Mouse (Mus musculus) embryo, embryonic 10 days (tissue): ENCODE measurements around the gene Eif4a2.
"Not testable (repeated sequence)": the region's sequence is repeated elsewhere in the genome, so short reads cannot be mapped to it uniquely, and the experiment has no call there.

ENCODE experiments used
- DNase-seq: peaks from one replicate; pipeline ENCODE4 v3.0.0-alpha.2; 2015; ENCODE audit warnings: low spot score

Eif4a2 gene

DNA sequence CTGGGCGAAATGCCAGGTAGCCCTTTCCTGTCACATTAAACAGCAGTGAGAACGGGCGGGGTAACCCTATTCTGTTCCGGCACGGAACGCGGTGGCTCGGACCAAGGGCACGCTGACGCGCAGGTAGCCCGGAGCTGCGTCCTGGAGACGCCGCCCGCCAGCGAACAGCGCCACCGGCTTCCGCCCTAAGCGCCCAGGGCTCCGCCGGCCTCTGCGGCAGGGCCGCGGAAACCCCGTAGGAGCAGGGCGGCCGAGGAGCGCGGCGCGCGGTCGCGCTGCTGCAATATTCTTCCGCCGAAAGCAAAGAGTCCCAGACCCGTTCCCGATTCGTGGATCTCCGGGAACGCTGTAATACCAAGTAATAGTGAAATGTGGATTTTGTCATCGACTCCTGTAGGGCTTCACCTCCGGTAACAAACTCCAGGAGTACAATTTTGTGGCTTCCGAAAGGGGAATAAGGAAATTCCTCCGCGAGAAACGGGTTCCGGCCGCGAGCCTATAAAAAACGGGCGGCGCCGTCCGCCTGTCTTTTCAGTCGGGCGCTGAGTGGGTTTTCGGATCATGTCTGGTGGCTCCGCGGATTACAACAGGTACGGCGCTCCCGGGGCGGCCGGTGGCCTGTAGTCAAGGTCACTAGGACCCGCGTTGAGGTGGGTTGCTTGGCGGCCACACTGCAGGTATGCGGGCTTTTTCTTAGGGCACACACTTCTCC is at the start of gene Eif4a2:
TSS of gene Eif4a2 (plus strand) at position 214 of the 712 bp plus-strand sequence.
- peak; percentile 93 for DNase-seq

- DNase-seq, result not testable (repeated sequence)
These were observed 49.4 kb upstream of the Eif4a2 start, which contains the start of gene Kng1 for GRCm38 (mm10) chr16:23057668-23058447. TSS of gene Kng1 (plus strand) at chr16:23057865.

- DNase-seq, result not testable (repeated sequence)
These were observed 47.6 kb upstream of the Eif4a2 start for GRCm38 (mm10) chr16:23059630-23060029.

DNA sequence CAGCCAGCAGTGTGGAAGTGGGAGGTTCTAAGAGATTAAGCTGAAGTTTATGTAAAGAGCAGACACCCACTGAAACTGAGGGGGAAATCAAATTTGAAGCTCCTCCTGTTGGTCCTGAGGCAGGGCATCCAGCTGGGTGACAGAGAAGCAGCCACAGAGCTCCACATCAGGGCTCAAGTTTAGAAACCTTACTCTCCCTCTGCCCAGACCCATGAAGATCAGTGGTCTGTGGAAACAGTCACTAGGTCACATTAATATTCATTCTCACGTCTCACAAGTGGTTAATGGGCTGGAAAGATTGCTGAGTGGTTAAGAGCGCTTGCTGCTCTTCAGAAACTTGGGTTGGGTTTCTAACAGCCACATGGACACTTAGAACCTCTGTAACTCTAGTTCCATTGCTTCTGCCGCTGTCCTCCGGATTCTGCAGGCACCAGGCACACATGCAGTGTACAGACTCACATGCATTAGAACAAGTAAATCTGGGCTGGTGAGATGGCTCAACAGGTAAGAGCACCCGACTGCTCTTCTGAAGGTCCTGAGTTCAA is 46.4 kb upstream of the Eif4a2 start:
- DNase-seq, result not testable (repeated sequence)

DNA sequence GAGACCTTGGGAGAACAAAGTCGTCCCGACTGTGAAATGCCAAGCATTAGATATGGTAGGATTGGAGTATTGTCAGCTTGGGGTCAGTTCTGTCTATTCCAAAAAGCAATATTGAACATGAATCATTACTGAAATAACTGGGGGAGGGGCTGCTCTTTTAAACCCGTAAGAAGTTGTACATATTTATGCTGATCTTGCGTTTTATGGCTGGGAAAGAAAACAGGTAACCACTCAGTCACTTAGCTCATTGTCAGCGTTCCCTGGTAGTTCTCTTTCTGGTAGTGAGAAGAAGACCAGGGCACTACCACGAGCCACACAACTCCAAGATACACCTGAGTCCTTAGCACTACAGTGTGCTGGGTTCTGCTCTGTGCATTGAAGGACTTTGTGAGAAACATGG is 29.7 kb upstream of the Eif4a2 start:
- DNase-seq, result not testable (repeated sequence)

DNA sequence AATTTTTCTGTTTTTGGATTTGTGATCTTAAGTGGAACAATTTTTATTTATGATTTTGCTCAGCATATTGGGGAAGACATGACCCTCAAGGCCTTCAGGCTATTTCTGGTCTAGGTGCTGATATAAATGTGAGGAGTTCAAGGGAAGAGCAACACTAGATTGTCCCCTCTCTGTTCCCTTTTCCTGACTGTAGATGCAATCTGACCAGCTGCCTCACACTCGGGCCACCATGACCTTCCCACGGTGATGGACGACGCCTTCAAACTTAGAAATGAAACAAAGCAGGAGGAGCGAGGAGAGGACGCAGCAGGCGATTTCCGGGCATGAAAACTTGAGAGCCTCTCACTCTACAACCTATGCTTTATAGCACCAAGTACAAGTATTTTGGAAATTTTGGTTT is 20.1 kb upstream of the Eif4a2 start:
- not testable (repeated sequence) for DNase-seq

GRCm38 (mm10) chr16:23087712-23088111 is 19.5 kb upstream of the Eif4a2 start:
- peak; percentile 41 for DNase-seq

- DNase-seq, result not testable (repeated sequence)
These were observed 18.8 kb upstream of the Eif4a2 start for GRCm38 (mm10) chr16:23088491-23088890.

- not testable (repeated sequence) for DNase-seq
These were observed 15.9 kb upstream of the Eif4a2 start for GRCm38 (mm10) chr16:23091345-23091744.

DNA sequence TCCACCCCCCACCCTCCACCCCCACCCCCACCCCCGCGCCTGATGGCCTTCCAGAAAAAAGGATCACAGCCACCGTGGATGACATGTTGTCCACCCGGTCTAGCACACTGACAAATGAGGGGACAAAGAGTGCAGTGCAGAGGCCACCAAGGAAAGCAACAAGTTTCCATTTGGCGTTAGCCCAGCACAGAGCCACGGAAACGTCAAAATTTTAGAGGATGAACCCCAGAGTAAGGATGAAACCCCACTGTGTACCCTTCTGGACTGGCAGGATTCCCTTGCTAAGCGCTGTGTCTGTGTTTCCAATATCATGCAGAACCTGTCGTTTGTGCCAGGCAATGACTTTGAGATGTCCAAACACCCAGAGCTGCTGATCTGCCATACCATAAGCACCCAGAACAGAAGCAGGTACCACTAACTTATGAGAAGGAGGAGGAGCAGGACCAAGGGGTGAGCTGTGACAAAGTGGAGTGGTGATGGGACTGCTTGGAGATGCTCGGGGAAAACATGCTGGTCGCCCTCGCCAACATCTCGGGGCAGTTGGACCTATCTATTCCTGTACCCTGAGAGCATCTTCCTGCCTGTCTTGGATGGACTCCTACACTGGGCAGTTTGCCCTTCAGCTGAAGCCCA is 13.8 kb upstream of the Eif4a2 start:
- DNase-seq, result no peak

DNA sequence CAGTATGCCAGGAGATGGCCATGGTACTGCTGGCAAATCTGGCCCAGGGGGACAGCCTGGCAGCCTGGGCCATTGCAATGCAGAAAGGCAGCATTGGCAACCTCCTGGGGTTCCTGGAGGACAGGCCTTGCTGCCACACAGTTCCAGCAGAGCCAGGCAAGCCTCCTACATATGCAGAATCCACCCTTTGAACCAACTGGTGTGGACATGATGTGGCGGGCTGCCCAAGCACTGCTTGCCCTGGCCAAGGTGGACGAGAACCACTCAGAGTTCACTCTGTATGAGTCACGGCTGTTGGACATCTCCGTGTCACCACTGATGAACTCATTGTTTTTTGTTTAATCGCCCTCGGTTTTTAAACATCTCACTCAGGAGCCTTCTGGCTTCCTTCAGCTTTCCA is 13.1 kb upstream of the Eif4a2 start:
- no peak for DNase-seq

GRCm38 (mm10) chr16:23095581-23095980 is 11.7 kb upstream of the Eif4a2 start:
- not testable (repeated sequence) for DNase-seq

DNA sequence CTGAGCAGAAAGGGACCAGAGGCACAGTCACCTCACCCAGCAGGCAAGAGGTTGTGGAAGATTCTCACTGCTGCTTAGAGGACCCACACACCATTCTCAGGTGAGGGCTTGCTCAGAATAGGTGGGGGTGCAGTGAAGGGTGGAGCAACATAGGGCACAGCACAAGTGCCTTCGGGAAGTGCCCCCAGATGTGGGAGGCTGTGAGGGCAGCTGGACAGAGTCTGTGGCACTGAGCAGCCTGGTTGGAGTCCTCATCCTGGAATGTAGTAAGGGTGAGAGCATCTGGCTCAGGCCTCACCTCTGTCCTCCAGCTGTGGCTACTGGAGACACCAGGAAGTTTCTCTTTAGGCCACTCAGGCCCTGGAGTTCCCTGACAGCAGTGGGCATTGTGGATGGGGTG is 10.4 kb upstream of the Eif4a2 start:
- not testable (repeated sequence) for DNase-seq

GRCm38 (mm10) chr16:23097290-23098104 is 9.7 kb upstream of the Eif4a2 start:
- DNase-seq, result not testable (repeated sequence)

DNA sequence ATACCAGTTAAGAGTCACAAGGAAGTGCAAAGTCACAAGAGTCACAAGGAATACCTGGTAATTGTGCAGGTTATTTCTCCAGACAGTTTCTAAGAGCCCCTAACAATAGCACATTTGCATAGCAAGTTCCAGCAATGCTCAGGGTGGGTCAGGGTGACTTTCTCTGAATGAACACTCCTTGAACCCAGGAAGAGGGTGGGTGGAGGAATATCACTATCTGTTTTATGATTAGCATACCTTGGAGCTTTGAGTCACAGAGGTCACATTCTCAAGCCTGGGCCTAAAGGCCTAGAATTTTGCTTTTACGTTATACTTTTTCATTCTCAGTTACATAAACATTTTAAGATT is 9.2 kb upstream of the Eif4a2 start:
- not testable (repeated sequence) for DNase-seq

DNA sequence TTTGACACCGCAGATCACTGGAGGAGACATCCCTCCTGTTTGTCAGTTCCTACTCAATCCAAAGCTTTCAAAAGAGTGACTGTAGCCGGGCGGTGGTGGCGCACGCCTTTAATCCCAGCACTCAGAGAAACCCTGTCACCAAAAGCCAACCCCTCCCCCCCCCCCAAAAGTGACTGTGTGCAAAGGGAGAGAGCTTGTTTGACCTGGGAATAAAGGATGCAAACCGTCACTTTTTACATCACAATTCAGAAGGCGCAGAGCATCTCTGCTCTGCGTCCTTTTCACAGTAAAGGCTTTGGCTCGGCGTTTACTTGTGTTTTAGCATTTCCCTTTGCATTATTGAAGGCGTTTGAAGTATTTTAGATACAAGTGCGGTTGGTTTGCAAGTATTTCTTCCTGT is 7.6 kb upstream of the Eif4a2 start:
- DNase-seq, result no peak

DNA sequence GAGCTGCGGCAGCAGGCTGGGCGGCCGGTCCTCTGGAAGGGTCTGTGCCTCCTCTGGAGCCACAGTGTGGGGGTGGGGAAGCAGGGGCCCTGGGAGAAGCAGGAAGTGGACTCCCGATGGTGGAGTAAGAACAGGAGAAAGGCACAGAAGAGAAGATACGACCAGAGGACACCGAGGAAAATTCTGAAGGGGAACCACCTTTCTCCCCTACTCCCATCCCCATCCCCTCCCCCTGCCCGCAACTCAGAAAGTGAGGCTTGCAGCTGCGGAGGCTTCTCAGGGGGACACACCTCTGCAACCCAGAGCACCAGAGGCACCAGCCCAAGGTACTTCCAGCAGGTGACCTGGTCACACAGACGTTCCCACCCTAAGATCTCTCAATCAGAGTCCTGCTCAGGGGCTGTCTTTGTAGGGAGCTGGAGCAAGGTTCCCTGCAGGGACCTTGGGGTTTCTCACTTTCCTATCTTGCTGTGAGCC is 7.1 kb upstream of the Eif4a2 start:
- DNase-seq, result peak; percentile 52

DNA sequence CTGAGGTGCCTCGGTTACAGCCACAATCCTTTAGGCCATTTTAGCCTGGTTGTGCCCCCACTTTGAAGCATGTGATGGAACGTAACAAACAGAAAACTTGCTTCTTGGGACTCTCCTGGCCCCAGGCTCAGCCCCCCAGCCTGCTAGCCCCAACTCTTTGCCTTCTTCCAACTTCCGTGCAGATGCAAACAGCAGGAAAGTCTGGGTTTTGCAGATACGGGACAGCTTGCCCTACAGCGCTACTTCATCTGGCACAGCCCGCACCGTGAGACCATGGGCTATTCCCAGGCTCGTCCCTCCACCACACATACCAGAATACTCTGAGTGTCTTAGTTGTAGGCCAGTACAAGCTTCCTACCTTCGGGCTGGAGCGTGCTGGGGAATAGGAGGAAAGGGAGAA is 6.6 kb upstream of the Eif4a2 start:
- DNase-seq, result peak; percentile 47

DNA sequence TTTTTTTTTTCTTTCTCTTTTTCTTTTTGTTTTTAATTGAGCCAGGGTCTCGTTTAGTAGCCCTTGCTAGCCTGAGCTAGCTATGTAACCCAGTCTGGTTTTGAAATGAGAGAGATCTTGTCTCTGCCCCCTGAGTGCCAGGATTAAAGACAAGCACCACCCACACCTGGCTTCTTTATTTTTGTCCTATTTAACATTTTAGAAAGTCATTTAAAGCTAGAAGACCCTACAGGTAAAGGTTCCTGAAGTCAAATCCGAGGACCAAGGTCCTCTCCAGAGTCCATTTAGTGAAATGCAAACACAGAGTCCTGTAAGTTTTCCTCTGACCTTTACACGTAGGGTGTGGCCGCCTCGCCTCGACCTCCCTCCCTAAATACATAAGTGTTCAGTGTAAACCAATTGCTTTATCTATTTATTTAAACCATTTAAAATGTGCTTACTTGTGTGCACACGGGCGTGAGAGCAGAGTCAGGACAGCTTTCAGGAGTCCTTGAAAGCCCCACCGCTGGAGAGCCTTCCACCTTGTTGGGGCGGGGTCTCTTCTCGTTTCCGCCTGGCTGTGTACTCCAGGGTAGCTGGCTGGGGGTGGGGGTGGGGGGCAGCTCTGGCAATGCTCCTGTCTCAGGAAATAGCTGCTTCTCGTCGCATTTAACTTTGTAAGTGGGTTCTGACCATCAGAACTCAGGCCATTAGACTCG is 4.8 kb upstream of the Eif4a2 start:
- DNase-seq, result peak; percentile 38

DNA sequence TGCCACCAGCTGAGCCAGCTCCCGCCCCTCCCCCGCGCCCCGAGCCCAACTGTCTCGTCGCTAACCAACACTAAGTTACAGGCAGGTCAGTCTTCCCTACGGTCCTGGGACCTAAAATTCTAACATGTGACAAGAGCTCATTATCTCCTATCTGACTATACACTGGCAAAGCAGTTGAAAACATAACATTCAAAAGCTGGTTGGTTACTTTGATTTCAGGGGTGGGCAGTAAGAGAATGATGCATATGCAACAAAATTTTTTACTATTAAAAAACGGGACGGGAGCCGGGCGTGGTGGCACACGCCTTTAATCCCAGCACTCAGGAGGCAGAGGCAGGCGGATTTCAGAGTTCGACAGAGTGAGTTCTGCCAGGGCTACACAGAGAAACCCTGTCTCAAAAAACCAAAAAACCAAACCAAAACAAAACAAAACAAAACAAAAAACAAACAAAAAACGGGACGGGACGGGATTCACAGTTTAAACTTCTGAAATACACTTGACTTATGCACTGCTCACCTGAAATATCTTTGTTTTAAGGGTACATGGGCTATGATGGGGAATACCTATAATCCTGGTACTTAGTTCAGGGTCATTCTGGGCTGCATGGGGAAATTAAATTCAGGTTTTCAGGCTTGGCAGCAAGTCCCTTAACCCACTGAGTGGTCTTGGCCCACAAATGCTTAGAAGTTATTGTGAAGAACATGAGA is 4.1 kb upstream of the Eif4a2 start:
- DNase-seq, result no peak
